Mouse (Mus musculus) layer of hippocampus, adult 11-12 months (tissue): ENCODE results near the gene Ccdc191.

Experiments used
- DNase-seq: peaks from one replicate; pipeline ENCODE4 v3.0.0; 2022; ENCODE audit warnings: low spot score

Ccdc191 gene

DNA sequence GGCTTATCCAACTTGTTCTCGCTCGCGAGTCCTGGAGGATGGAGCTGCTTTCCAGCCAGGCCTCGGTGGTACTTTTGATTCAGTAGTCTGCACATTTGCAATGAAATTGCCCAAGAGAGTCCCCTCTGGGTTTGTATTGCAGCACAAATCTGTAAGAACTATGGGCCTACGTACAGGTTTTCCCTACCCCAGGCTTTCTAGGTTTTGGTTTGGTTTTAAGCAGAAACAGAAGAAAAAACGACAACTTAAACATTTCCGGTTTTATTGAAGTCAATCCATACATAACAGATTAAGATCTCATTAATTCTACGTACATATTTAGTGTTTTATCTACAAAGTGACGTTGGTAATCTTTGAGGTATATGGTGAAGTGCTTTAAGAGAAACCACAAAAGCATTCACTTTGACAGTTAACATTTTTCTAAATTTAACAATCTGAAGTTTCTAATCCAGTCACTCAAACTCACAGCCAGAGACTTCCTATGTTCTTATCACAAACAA lies 90.6 kb downstream of the Ccdc191 start:
- no peak for DNase-seq

GRCm38 (mm10) chr16:43986299-43986698 lies 96.7 kb downstream of the Ccdc191 start:
- no peak for DNase-seq

GRCm38 (mm10) chr16:43994623-43995022 lies 105.0 kb downstream of the Ccdc191 start:
- DNase-seq = no peak

DNA sequence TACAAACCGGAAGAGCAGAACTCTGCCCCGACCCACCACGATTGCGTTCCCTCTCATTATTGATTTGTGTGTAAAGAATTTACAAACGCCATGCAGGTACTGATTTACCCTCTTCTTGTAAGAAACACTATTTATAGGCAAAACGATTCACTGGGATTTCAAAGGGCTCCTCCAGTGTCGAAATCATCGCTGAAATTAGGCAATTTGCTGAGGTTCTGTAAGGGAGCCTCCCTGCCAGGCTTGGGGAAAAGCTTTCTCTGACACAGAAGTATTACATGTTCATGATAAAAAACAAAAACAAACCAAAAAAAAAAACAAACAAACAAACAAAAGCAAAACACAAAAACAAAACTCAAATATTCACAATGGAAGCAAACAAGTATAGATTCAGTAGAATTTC lies 109.5 kb downstream of the Ccdc191 start:
- no peak for DNase-seq

- DNase-seq = no peak
These were observed 109.9 kb downstream of the Ccdc191 start for GRCm38 (mm10) chr16:43999541-43999940.

DNA sequence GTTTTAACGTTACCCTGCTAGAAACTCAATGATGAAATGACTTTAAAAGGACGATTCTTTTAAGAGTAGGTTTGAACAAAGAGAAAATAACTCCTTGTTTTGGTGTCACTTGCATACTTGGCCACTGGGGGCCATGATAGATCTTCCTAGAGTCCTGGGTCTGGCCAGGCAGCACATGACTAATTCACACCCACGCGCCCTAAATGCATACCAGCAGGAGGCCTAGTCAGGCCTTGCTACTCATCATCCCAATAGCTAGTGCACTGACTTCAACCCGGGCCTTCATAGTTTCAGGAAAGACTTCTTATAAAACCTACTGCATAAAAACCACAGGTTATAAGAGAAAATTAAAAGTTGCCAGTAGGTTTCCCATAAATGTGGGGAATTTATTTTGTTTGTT lies 112.5 kb downstream of the Ccdc191 start:
- no peak for DNase-seq

DNA sequence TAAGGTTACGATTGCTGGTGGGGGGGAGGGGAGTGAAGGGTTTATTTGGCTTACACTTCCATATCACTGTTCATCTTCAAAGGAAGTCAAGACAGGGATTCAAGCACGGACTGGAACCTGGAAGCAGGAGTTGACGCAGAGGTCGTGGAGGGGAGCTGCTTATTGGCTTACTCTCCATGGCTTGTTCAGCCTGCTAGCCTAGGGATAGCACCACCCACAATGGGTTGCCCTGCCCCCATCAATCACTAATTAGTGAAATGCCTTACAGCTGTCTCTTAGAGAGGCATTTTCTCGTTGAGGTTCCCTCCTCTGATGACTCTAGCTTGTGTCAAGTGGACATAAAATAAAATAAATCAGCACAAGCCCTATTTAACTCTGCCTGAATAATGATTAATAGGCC lies 121.4 kb downstream of the Ccdc191 start:
- no peak for DNase-seq
